Mouse (Mus musculus) kidney, postnatal 36 days (tissue): ENCODE measurements around the gene Lefty1.
A peak's percentile ranks its signal among the peaks of the same experiment; 100 is the strongest.

Experiments used
- DNase-seq, 2 experiments: peaks; one replicate each; pipeline ENCODE4 v3.0.0; 2021 to 2022; ENCODE audit warnings: mixed read lengths in 2 of 2

Lefty1 gene

GRCm38 (mm10) chr1:180956973-180957381 is 22.2 kb downstream of the Lefty1 start:
- peak; percentile 79 to 84 for DNase-seq

DNA sequence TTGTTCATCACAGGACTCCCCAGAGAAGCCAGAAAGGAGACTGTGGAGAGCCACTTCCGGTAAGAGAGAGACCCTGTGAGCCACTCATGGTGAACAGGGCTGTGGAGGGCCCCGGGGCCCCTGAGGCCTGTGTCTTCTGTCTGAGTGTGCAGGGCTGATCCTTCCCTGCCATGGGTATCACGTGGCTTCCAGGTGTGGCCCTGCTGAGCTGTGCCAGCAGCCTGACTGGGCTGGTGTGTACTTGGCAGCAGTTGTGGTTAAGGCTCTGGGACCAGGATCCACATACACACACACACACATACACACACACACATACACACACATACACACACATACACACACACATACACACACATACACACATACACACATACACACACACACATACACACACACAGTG is 23.2 kb downstream of the Lefty1 start:
- peak; percentile 42 to 47 for DNase-seq

- DNase-seq, result no peak
These were observed 24.0 kb downstream of the Lefty1 start for GRCm38 (mm10) chr1:180958797-180959196.

DNA sequence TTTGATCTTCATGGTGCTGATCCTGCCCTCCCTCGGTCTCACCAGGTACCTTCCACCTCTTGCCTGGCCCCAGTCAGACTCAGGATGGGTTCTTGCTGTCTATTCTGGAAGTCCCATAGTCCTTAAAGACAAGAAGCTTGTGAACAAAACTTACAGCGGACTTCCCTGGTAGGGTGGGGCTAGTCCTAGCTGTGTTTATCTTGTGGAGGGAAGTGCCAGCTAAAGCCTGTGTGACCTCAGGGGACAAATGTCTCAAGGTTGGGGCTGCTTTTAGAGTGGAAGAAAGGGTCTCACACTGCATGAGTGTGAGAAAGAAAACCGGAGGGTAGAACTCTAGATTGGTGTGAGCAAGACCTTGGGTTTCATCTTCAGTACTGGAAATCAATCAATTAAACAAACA is 31.0 kb downstream of the Lefty1 start:
- no peak for DNase-seq

- DNase-seq, result peak; percentile 43 to 44
These were observed 31.7 kb downstream of the Lefty1 start for GRCm38 (mm10) chr1:180966542-180966941.

GRCm38 (mm10) chr1:180967261-180967660 is 32.4 kb downstream of the Lefty1 start:
- DNase-seq, result no peak

- no peak for DNase-seq
These were observed 38.1 kb downstream of the Lefty1 start for GRCm38 (mm10) chr1:180972941-180973340.

DNA sequence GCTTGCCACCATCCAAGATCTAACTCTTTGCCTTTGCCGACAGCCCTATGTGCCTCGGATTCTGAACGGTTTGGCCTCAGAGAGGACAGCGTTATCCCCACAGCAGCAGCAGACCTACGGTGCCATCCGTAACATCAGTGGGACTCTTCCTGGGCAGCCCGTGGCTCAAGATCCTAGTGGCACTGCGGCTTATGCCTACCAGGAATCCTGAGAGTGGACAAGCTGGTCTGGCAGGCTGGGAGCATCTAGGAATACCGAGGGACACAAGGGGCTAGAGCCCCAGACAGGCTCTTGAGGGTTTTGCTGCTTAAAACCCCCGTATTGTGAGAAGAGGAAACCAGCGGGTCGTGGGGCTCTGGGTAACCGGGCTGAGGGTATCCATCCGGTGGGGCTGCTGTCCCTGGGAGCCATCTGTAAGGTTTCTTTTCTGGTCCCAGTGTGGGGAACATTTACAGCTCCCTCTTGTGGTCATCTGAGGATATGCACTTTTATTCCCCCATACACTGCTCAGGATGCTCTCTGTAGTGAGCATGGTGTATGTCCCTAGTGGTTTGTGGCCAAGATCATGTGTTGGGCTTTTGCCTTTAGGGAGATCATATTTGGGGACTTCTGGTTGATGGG is 39.4 kb downstream of the Lefty1 start:
- peak; percentile 32 to 56 for DNase-seq

- peak; percentile 41 to 65 for DNase-seq
These were observed 41.4 kb downstream of the Lefty1 start for GRCm38 (mm10) chr1:180976110-180976679.

DNA sequence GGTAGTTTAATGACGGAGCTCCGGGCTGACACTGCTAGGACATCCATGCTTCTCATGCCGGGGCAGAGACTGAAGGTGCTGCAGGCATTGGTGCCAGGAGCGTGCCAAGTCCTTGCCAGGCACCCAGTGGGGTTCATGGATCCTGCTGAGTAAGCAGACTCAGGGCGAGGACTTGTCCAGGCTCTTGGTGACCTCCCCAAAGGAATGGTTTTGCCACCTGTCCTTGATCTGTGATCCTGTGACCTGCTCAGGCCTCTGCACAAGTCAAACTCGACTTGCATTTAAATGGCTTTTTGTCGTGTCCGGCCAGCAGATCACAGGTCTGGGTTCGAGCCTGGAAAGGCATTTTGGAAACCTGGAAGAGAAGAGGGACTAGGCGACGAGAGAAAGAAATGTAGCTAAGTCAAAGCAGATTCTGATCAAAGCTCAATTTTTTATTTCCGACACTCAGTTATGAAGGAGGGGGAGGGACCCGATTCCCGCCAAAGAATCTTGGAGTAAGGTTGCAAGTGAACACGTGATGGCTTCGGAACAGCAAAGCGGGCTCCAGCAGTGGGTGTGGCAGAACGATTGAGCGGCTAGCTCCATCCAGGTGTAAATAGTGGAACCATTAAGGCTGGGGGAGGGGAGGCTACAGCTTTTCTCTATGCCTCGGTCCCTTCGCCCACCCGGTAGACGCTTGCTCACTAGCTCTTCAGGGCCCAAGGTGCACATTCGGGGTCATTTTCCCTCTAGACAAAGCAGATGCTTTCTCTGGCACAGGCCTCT is 44.8 kb downstream of the Lefty1 start:
- no peak for DNase-seq

GRCm38 (mm10) chr1:180980464-180980863 is 45.6 kb downstream of the Lefty1 start:
- DNase-seq, result peak in 1 of 2 experiments; percentile 23

GRCm38 (mm10) chr1:180981298-180982046 is 46.6 kb downstream of the Lefty1 start:
- DNase-seq, result peak in 1 of 2 experiments; percentile 21

- DNase-seq, result no peak
These were observed 51.9 kb downstream of the Lefty1 start for GRCm38 (mm10) chr1:180986701-180987100.

DNA sequence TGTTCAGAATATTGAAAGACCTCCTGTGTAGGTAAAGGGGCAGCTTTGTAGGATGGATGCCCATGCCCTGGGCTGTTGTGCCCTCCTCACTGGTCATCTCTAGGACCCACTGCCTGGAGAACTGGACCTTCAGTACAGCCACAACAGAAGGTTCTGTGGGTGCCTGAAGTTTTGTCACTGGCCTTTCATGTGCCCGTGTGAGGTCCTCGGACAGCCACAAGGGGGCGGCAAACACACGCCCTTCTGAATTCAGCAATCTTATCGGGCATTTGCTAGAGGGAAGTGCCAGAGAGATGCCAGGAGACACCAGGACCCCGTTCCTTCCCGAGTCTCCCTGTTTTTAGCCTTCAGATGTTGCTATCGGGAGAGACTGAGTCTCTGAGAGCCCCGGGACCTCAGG is 52.9 kb downstream of the Lefty1 start:
- DNase-seq, result peak; percentile 55 to 87
